Comparison of ENCODE assay signal across 18 mouse cellular contexts in the genomic region with DNA sequence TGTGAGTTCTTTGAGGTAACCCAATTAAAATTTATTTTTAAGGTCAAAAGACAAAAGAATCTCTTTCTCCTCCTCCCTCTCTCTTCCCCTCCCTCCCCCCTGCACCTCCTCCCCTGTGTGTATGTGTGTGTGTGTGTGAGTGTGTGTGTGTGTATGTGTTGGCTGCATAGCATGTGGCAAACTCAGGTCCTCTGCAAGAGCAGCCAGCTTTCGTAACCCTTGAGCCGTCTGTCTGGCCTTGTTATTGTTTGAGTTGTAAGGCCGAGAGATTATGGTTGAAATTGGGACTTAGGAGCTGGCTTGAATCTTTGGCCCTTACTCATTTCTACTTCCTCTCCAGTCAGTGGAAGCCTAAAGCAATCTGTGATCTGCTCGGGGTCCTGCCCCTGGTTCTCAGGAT. TPM values are rescaled to one million over a fixed set of nuclear protein-coding genes. Genes with fewer than 3 reads are reported as not detected.
"Had no signal": no experiment of that assay in that cellular context is flagged by ENCODE, and none has a peak within 500 bp of the region (broad histone marks: within the 10 kb centered on the region; RNA-seq: fewer than 3 reads in every experiment).

No protein-coding gene starts in this region.

- H3K36me3 ChIP-seq: limb, embryonic 10.5 days; limb, embryonic 13.5 days; liver, embryonic 12.5 days; liver, embryonic 15.5 days had no signal

- DNase-seq: kidney, postnatal 14 days; kidney, postnatal 4 days; lung, adult 2 months; lung, postnatal 14 days; lung, postnatal 4 days; midbrain, embryonic 14.5 days; thymus, adult 18-20 months; thymus, postnatal 36 days had no signal

- H3K27ac ChIP-seq: limb, embryonic 10.5 days; limb, embryonic 13.5 days; liver, embryonic 12.5 days; liver, embryonic 15.5 days had no signal

- H3K4me3 ChIP-seq: limb, embryonic 10.5 days; limb, embryonic 13.5 days; liver, embryonic 12.5 days; liver, embryonic 15.5 days had no signal

- H3K9me3 ChIP-seq: limb, embryonic 10.5 days; limb, embryonic 13.5 days; liver, embryonic 12.5 days; liver, embryonic 15.5 days had no signal

- H3K27me3 ChIP-seq: limb, embryonic 13.5 days; liver, embryonic 12.5 days; liver, embryonic 15.5 days had no signal

- ATAC-seq: liver, embryonic 12.5 days had no signal

- H3K4me1 ChIP-seq: limb, embryonic 10.5 days; limb, embryonic 13.5 days; liver, embryonic 12.5 days had no signal

- H3K4me2 ChIP-seq: limb, embryonic 13.5 days; liver, embryonic 12.5 days; liver, embryonic 15.5 days; midbrain, embryonic 11.5 days had no signal

- H3K9ac ChIP-seq: limb, embryonic 13.5 days; liver, embryonic 12.5 days; liver, embryonic 15.5 days had no signal

RNA-seq across cellular contexts. Expression of gene A930002H24Rik, which starts 16.4 kb away (rescaled TPM):
- total RNA-seq: layer of hippocampus, adult 18-20 months; left cerebral cortex, adult 18-20 months; megakaryocyte progenitor cell, adult 5-6 weeks; megakaryocyte-erythroid progenitor cell, adult 5-6 weeks had no signal
- polyA plus RNA-seq: small intestine, adult 2 months had no signal
